Mouse (Mus musculus): ENCODE results near the gene Stx8.

Stx8 gene

GRCm38 (mm10) chr11:68199801-68200423 lies 233.9 kb downstream of the Stx8 start:
- DNase-seq (ENCODE audit: low spot score in 2 of 2), result no peak

- DNase-seq (ENCODE audit: low spot score in 2 of 2), result no peak
These were observed 234.5 kb downstream of the Stx8 start for GRCm38 (mm10) chr11:68200500-68200899.

- DNase-seq (ENCODE audit: low spot score in 2 of 2), result no peak
These were observed 235.1 kb downstream of the Stx8 start for GRCm38 (mm10) chr11:68201063-68201462.

- no peak for DNase-seq (ENCODE audit: low spot score in 2 of 2)
These were observed 235.9 kb downstream of the Stx8 start for GRCm38 (mm10) chr11:68201811-68202459.

GRCm38 (mm10) chr11:68202561-68202960 lies 236.6 kb downstream of the Stx8 start:
- no peak for DNase-seq (ENCODE audit: low spot score in 2 of 2)

- no peak for DNase-seq (ENCODE audit: low spot score in 2 of 2)
These were observed 237.8 kb downstream of the Stx8 start for GRCm38 (mm10) chr11:68203658-68204315.

- no peak for DNase-seq (ENCODE audit: low spot score in 2 of 2)
These were observed 238.4 kb downstream of the Stx8 start for GRCm38 (mm10) chr11:68204407-68204806.

- no peak for DNase-seq (ENCODE audit: low spot score in 2 of 2)
These were observed 239.7 kb downstream of the Stx8 start for GRCm38 (mm10) chr11:68205572-68206229.

GRCm38 (mm10) chr11:68208023-68208422 lies 242.0 kb downstream of the Stx8 start:
- DNase-seq (ENCODE audit: low spot score in 2 of 2), result no peak

- DNase-seq (ENCODE audit: low spot score in 2 of 2), result no peak
These were observed 242.6 kb downstream of the Stx8 start for GRCm38 (mm10) chr11:68208582-68208981.

GRCm38 (mm10) chr11:68209506-68209905 lies 243.5 kb downstream of the Stx8 start:
- DNase-seq (ENCODE audit: low spot score in 2 of 2), result no peak

- DNase-seq (ENCODE audit: low spot score in 2 of 2), result no peak
These were observed 244.7 kb downstream of the Stx8 start for GRCm38 (mm10) chr11:68210714-68211113.

- no peak for DNase-seq (ENCODE audit: low spot score in 2 of 2)
These were observed 246.1 kb downstream of the Stx8 start for GRCm38 (mm10) chr11:68211924-68212578.

- no peak for DNase-seq (ENCODE audit: low spot score in 2 of 2)
These were observed 247.9 kb downstream of the Stx8 start for GRCm38 (mm10) chr11:68213896-68214295.

GRCm38 (mm10) chr11:68214496-68215205 lies 248.7 kb downstream of the Stx8 start:
- no peak for DNase-seq (ENCODE audit: low spot score in 2 of 2)

GRCm38 (mm10) chr11:68215206-68215912 lies 249.4 kb downstream of the Stx8 start:
- no peak for DNase-seq (ENCODE audit: low spot score in 2 of 2)

GRCm38 (mm10) chr11:68216041-68216440 lies 250.0 kb downstream of the Stx8 start:
- DNase-seq (ENCODE audit: low spot score in 2 of 2), result no peak

- no peak for DNase-seq (ENCODE audit: low spot score in 2 of 2)
These were observed 254.7 kb downstream of the Stx8 start for GRCm38 (mm10) chr11:68220733-68221132.

- DNase-seq (ENCODE audit: low spot score in 2 of 2), result no peak
These were observed 256.2 kb downstream of the Stx8 start for GRCm38 (mm10) chr11:68222209-68222608.

GRCm38 (mm10) chr11:68223143-68223542 lies 257.1 kb downstream of the Stx8 start:
- no peak for DNase-seq (ENCODE audit: low spot score in 2 of 2)

GRCm38 (mm10) chr11:68226654-68227057 lies 260.7 kb downstream of the Stx8 start:
- no peak for DNase-seq (ENCODE audit: low spot score in 2 of 2)
